Mouse (Mus musculus): ENCODE data around the gene Pcbp2. TPM values are rescaled to one million over a fixed set of nuclear protein-coding genes. Genes with fewer than 3 reads are reported as not detected.

Pcbp2 gene
- polyA plus RNA-seq, 1 experiment from 2014 or later: 534 TPM

GRCm38 (mm10) chr15:102474520-102474919 is 4.2 kb downstream of the Pcbp2 start:
- no peak overlapping the region for H3K27ac ChIP-seq
- 89% methylated on average over 2 of the region's 2 CpGs for WGBS (ENCODE audit: missing documents)
- peaks cover 85% of the 10 kb centered on the region for H3K79me2 ChIP-seq (ENCODE audit: inconsistent target)
- no peak overlapping the region for H3K4me3 ChIP-seq (ENCODE audit: inconsistent target)
- peaks cover 50% of the 10 kb centered on the region for H3K36me3 ChIP-seq (ENCODE audit: inconsistent target)

GRCm38 (mm10) chr15:102483136-102483535 is 12.8 kb downstream of the Pcbp2 start:
- peaks cover 100% of the 10 kb centered on the region for H3K79me2 ChIP-seq (ENCODE audit: inconsistent target)
- H3K27ac ChIP-seq: no peak overlapping the region
- no peak overlapping the region for H3K4me3 ChIP-seq (ENCODE audit: inconsistent target)
- 96% methylated on average over 3 of the region's 3 CpGs for WGBS (ENCODE audit: missing documents)
- H3K36me3 ChIP-seq (ENCODE audit: inconsistent target): peaks cover 79% of the 10 kb centered on the region

GRCm38 (mm10) chr15:102485853-102486252 is 15.5 kb downstream of the Pcbp2 start:
- peaks cover 92% of the 10 kb centered on the region for H3K36me3 ChIP-seq (ENCODE audit: inconsistent target)
- WGBS (ENCODE audit: missing documents): 97% methylated on average over 9 of the region's 12 CpGs
- no peak overlapping the region for H3K4me3 ChIP-seq (ENCODE audit: inconsistent target)
- peaks cover 90% of the 10 kb centered on the region for H3K79me2 ChIP-seq (ENCODE audit: inconsistent target)
- H3K27ac ChIP-seq: no peak overlapping the region

GRCm38 (mm10) chr15:102487664-102488063 is 17.3 kb downstream of the Pcbp2 start:
- Histone ChIP-seq H3K27ac (no peak overlapping the region), H3K4me3 (ENCODE audit: inconsistent target) (no peak overlapping the region), H3K36me3 (ENCODE audit: inconsistent target) (peaks cover 99% of the 10 kb centered on the region), H3K79me2 (ENCODE audit: inconsistent target) (peaks cover 90% of the 10 kb centered on the region)
- WGBS (ENCODE audit: missing documents): 94% methylated on average over 1 of the region's 1 CpGs

GRCm38 (mm10) chr15:102498322-102498721 is 28.0 kb downstream of the Pcbp2 start:
- no peak overlapping the region for H3K27ac ChIP-seq
- 93% methylated on average over 3 of the region's 3 CpGs for WGBS (ENCODE audit: missing documents)
- peaks cover 43% of the 10 kb centered on the region for H3K79me2 ChIP-seq (ENCODE audit: inconsistent target)
- no peak overlapping the region for H3K4me3 ChIP-seq (ENCODE audit: inconsistent target)
- peaks cover 86% of the 10 kb centered on the region for H3K36me3 ChIP-seq (ENCODE audit: inconsistent target)

GRCm38 (mm10) chr15:102499370-102499769 is 29.0 kb downstream of the Pcbp2 start:
- 41% methylated on average over 3 of the region's 3 CpGs for WGBS (ENCODE audit: missing documents)
- Histone ChIP-seq H3K36me3 (ENCODE audit: inconsistent target) (peaks cover 85% of the 10 kb centered on the region), H3K79me2 (ENCODE audit: inconsistent target) (peaks cover 33% of the 10 kb centered on the region), H3K4me3 (ENCODE audit: inconsistent target) (no peak overlapping the region), H3K27ac (no peak overlapping the region)

- H3K36me3 ChIP-seq (ENCODE audit: inconsistent target): peaks cover 82% of the 10 kb centered on the region
- 81% methylated on average over 6 of the region's 6 CpGs for WGBS (ENCODE audit: missing documents)
These were observed 29.5 kb downstream of the Pcbp2 start for GRCm38 (mm10) chr15:102499851-102500250.

GRCm38 (mm10) chr15:102500479-102500878 is 30.1 kb downstream of the Pcbp2 start:
- no peak overlapping the region for H3K4me3 ChIP-seq (ENCODE audit: inconsistent target)
- 94% methylated on average over 5 of the region's 5 CpGs for WGBS (ENCODE audit: missing documents)

More at GRCm38 (mm10) chr15:102499851-102500250, 29.5 kb downstream of the Pcbp2 start:
- Histone ChIP-seq H3K27ac (no peak overlapping the region), H3K79me2 (ENCODE audit: inconsistent target) (peaks cover 28% of the 10 kb centered on the region), H3K4me3 (ENCODE audit: inconsistent target) (no peak overlapping the region)

GRCm38 (mm10) chr15:102501084-102501814 is 30.9 kb downstream of the Pcbp2 start:
- H3K36me3 ChIP-seq (ENCODE audit: inconsistent target): peaks cover 70% of the 10 kb centered on the region
- H3K27ac ChIP-seq: no peak overlapping the region
- 96% methylated on average over 19 of the region's 19 CpGs for WGBS (ENCODE audit: missing documents)
- peaks cover 18% of the 10 kb centered on the region for H3K79me2 ChIP-seq (ENCODE audit: inconsistent target)
- no peak overlapping the region for H3K4me3 ChIP-seq (ENCODE audit: inconsistent target)

More at GRCm38 (mm10) chr15:102500479-102500878, 30.1 kb downstream of the Pcbp2 start:
- Histone ChIP-seq H3K79me2 (ENCODE audit: inconsistent target) (peaks cover 25% of the 10 kb centered on the region), H3K27ac (no peak overlapping the region), H3K36me3 (ENCODE audit: inconsistent target) (peaks cover 76% of the 10 kb centered on the region)

GRCm38 (mm10) chr15:102502254-102502840 is 32.0 kb downstream of the Pcbp2 start:
- 91% methylated on average over 9 of the region's 9 CpGs for WGBS (ENCODE audit: missing documents)
- peaks cover 65% of the 10 kb centered on the region for H3K36me3 ChIP-seq (ENCODE audit: inconsistent target)
- H3K79me2 ChIP-seq (ENCODE audit: inconsistent target): peaks cover 7% of the 10 kb centered on the region; the same call in 1 of the 2 replicates
- no peak overlapping the region for H3K27ac ChIP-seq
- H3K4me3 ChIP-seq (ENCODE audit: inconsistent target): no peak overlapping the region

- peaks cover 58% of the 10 kb centered on the region for H3K36me3 ChIP-seq (ENCODE audit: inconsistent target)
- no peak within 1 kb of the TSS for H3K27ac ChIP-seq
- peaks cover 8% of the 10 kb centered on the region for H3K79me2 ChIP-seq (ENCODE audit: inconsistent target)
- no peak within 1 kb of the TSS for H3K4me3 ChIP-seq (ENCODE audit: inconsistent target)
- WGBS (ENCODE audit: missing documents): 100% methylated on average over 1 of the region's 1 CpGs
These were observed 33.1 kb downstream of the Pcbp2 start, which contains the start of gene Gm10337 for GRCm38 (mm10) chr15:102503447-102503846. Gene Gm10337, plus strand, starts transcription at chr15:102503722.

- WGBS (ENCODE audit: missing documents): 93% methylated on average over 9 of the region's 9 CpGs
- Histone ChIP-seq H3K36me3 (ENCODE audit: inconsistent target) (peaks cover 52% of the 10 kb centered on the region), H3K27ac (no peak overlapping the region), H3K79me2 (ENCODE audit: inconsistent target) (peaks cover 15% of the 10 kb centered on the region), H3K4me3 (ENCODE audit: inconsistent target) (no peak overlapping the region)
These were observed 33.8 kb downstream of the Pcbp2 start for GRCm38 (mm10) chr15:102503924-102504782.

GRCm38 (mm10) chr15:102505073-102505769 is 34.9 kb downstream of the Pcbp2 start:
- 90% methylated on average over 8 of the region's 12 CpGs for WGBS (ENCODE audit: missing documents)
- Histone ChIP-seq H3K36me3 (ENCODE audit: inconsistent target) (peaks cover 41% of the 10 kb centered on the region), H3K27ac (no peak overlapping the region), H3K79me2 (ENCODE audit: inconsistent target) (peaks cover 22% of the 10 kb centered on the region), H3K4me3 (ENCODE audit: inconsistent target) (no peak overlapping the region)
